Comparison of ENCODE assay signal across 24 mouse cellular contexts in genomic region chr9:65607120-65607519, GRCm38 (mm10). TPM values are rescaled to one million over a fixed set of nuclear protein-coding genes. Genes with fewer than 3 reads are reported as not detected.
DNase-seq lines count a peak whose midpoint lies in the region; ATAC-seq and TF ChIP-seq lines count a peak whose summit lies in the region.
"Had no signal": no experiment of that assay in that cellular context is flagged by ENCODE, and none has a peak within 500 bp of the region (broad histone marks: within the 10 kb centered on the region; RNA-seq: fewer than 3 reads in every experiment).

No protein-coding gene starts in this region.

- 0 out of 2 replicates have a peak overlapping the region, but pooled peaks have one; percentile 12 for H3K27ac ChIP-seq in heart, embryonic 11.5 days (ENCODE audit: low read depth, low read length)
- no peak overlapping the region for H3K27ac ChIP-seq in kidney, embryonic 16.5 days (ENCODE audit: low read length)
- H3K27ac ChIP-seq in intestine, embryonic 15.5 days, result peak overlapping the region; percentile 40; the same call in 1 of the 2 replicates
- H3K27ac ChIP-seq in stomach, postnatal 0 days (replicated peaks), result peak overlapping the region; percentile 67
- H3K27ac ChIP-seq: heart, adult 2 months; liver, embryonic 13.5 days; midbrain, embryonic 13.5 days had no signal

- ATAC-seq in heart, embryonic 11.5 days (replicated peaks; ENCODE audit: insufficient number of reproducible peaks, low FRiP score, low TSS enrichment), result no peak
- ATAC-seq in kidney, embryonic 16.5 days (ENCODE audit: low FRiP score, low TSS enrichment), result 0 out of 2 replicates have a peak, but pooled peaks have one; percentile 19
- ATAC-seq in intestine, embryonic 15.5 days, result no peak
- ATAC-seq in stomach, postnatal 0 days (ENCODE audit: low FRiP score, low TSS enrichment), result peak; percentile 18; the same call in 1 of the 2 replicates
- ATAC-seq: forebrain, postnatal 0 days; hindbrain, embryonic 16.5 days; midbrain, embryonic 13.5 days had no signal

- intact Hi-C loops in heart, postnatal 25 days (cut with DNase I), result loop anchor here (10.0 kb wide), 1 partner anchor 478 kb away; no protein-coding TSS in a partner anchor
- intact Hi-C loops in gastrocnemius, postnatal 36 days (cut with DNase I), result loop anchor here (2.0 to 5.0 kb wide), 2 partner anchors 54 to 220 kb away; partner anchors contain the start of gene Zfp609

- no peaks in the 10 kb centered on the region for H3K27me3 ChIP-seq in heart, embryonic 11.5 days (ENCODE audit: control insufficient read depth, insufficient read depth, low read length)
- no peaks in the 10 kb centered on the region for H3K27me3 ChIP-seq in kidney, embryonic 16.5 days (ENCODE audit: insufficient read depth, low read length)
- H3K27me3 ChIP-seq in intestine, embryonic 15.5 days (replicated peaks), result no peaks in the 10 kb centered on the region
- no peaks in the 10 kb centered on the region for H3K27me3 ChIP-seq in stomach, postnatal 0 days (ENCODE audit: control insufficient read depth, insufficient read depth, low read length)
- H3K27me3 ChIP-seq: midbrain, embryonic 13.5 days had no signal

- no peak overlapping the region for H3K4me3 ChIP-seq in heart, embryonic 11.5 days (ENCODE audit: low read depth, low read length)
- no peak overlapping the region for H3K4me3 ChIP-seq in kidney, embryonic 16.5 days (ENCODE audit: low read length)
- no peak overlapping the region for H3K4me3 ChIP-seq in intestine, embryonic 15.5 days (replicated peaks)
- H3K4me3 ChIP-seq in stomach, postnatal 0 days (ENCODE audit: low read depth, low read length), result no peak overlapping the region
- H3K4me3 ChIP-seq: heart, adult 2 months; liver, embryonic 13.5 days; megakaryocyte, embryonic 14.5 days; midbrain, embryonic 13.5 days had no signal

- H3K36me3 ChIP-seq in heart, embryonic 11.5 days (ENCODE audit: control insufficient read depth, insufficient read depth, low read length), result no peaks in the 10 kb centered on the region
- H3K36me3 ChIP-seq in kidney, embryonic 16.5 days (ENCODE audit: insufficient read depth, low read length), result no peaks in the 10 kb centered on the region
- no peaks in the 10 kb centered on the region for H3K36me3 ChIP-seq in intestine, embryonic 15.5 days
- no peaks in the 10 kb centered on the region for H3K36me3 ChIP-seq in stomach, postnatal 0 days (ENCODE audit: control insufficient read depth, insufficient read depth, low read length)
- H3K36me3 ChIP-seq: G1E; liver, embryonic 13.5 days; midbrain, embryonic 13.5 days had no signal

- DNase-seq in heart, postnatal 25 days (ENCODE audit: low spot score), result no peak
- DNase-seq in kidney, postnatal 25 days, result no peak
- no peak for DNase-seq in stomach, postnatal 0 days (ENCODE audit: low spot score)
- no peak for DNase-seq in layer of hippocampus, adult 9-11 months
- no peak for DNase-seq in gastrocnemius, postnatal 36 days
- DNase-seq: cerebellum, adult 11 months; cerebellum, postnatal 10 days; forebrain, postnatal 0 days; gastrocnemius, postnatal 14 days; heart, adult 2 months; kidney, adult 18-20 months; kidney, postnatal 14 days; liver, embryonic 13.5 days; lung, adult 2 months; lung, postnatal 36 days had no signal

- H3K9ac ChIP-seq in heart, embryonic 11.5 days (ENCODE audit: low read depth, low read length), result no peak overlapping the region
- H3K9ac ChIP-seq in kidney, embryonic 16.5 days (replicated peaks; ENCODE audit: low read length), result no peak overlapping the region; the same call in 1 of the 2 replicates
- H3K9ac ChIP-seq in intestine, embryonic 15.5 days, result no peak overlapping the region
- H3K9ac ChIP-seq in stomach, postnatal 0 days (ENCODE audit: low read length), result no peak overlapping the region
- H3K9ac ChIP-seq: forebrain, postnatal 0 days; liver, embryonic 13.5 days; midbrain, embryonic 13.5 days had no signal

- TF ChIP-seq CTCF in stomach, postnatal 0 days (IDR thresholded peaks at IDR 0.05; ENCODE audit: low read depth), result no peak

- no peak for TF ChIP-seq EP300 in stomach, postnatal 0 days (optimal IDR thresholded peaks at IDR 0.05)

- no peak overlapping the region for H3K4me2 ChIP-seq in heart, embryonic 11.5 days
- H3K4me2 ChIP-seq in kidney, embryonic 16.5 days (replicated peaks; ENCODE audit: low read depth, low read length), result no peak overlapping the region
- no peak overlapping the region for H3K4me2 ChIP-seq in intestine, embryonic 15.5 days (replicated peaks)
- H3K4me2 ChIP-seq in stomach, postnatal 0 days (replicated peaks; ENCODE audit: low read depth), result no peak overlapping the region
- H3K4me2 ChIP-seq: liver, embryonic 13.5 days; midbrain, embryonic 13.5 days had no signal

- 15% methylated on average over 2 of the region's 2 CpGs for WGBS in heart, embryonic 11.5 days (ENCODE audit: insufficient replicate concordance)
- 22% methylated on average over 2 of the region's 2 CpGs for WGBS in kidney, embryonic 16.5 days
- 41% methylated on average over 2 of the region's 2 CpGs for WGBS in intestine, embryonic 15.5 days
- 36% methylated on average over 2 of the region's 2 CpGs for WGBS in stomach, postnatal 0 days

- peaks cover 16% of the 10 kb centered on the region for H3K4me1 ChIP-seq in heart, embryonic 11.5 days (ENCODE audit: control insufficient read depth, insufficient read depth, low read length)
- H3K4me1 ChIP-seq in kidney, embryonic 16.5 days (ENCODE audit: insufficient read depth, low read length), result peaks cover 4% of the 10 kb centered on the region; the same call in 1 of the 2 replicates
- 0 out of 2 replicates have a peak, but pooled peaks cover 5% of the 10 kb centered on the region for H3K4me1 ChIP-seq in intestine, embryonic 15.5 days (replicated peaks)
- no peaks in the 10 kb centered on the region for H3K4me1 ChIP-seq in stomach, postnatal 0 days (replicated peaks; ENCODE audit: control insufficient read depth, insufficient read depth)

- no peaks in the 10 kb centered on the region for H3K9me3 ChIP-seq in heart, embryonic 11.5 days (replicated peaks; ENCODE audit: control insufficient read depth, low read length)
- H3K9me3 ChIP-seq in kidney, embryonic 16.5 days (ENCODE audit: low read length), result no peaks in the 10 kb centered on the region
- H3K9me3 ChIP-seq in intestine, embryonic 15.5 days, result no peaks in the 10 kb centered on the region
- no peaks in the 10 kb centered on the region for H3K9me3 ChIP-seq in stomach, postnatal 0 days (ENCODE audit: control insufficient read depth, low read length)
- H3K9me3 ChIP-seq: G1E; liver, embryonic 13.5 days; midbrain, embryonic 13.5 days had no signal

RNA-seq across cellular contexts. Expression of gene Pif1, which starts 20.2 kb away (rescaled TPM):
- 7.6 and 9.5 TPM in 2 replicates for polyA plus RNA-seq in heart, embryonic 11.5 days (2014; fragmentation: Nextera tagmentation; extraction: Ambion mirVana)
- total RNA-seq in heart, postnatal 25 days (2021), result not detected
- 15.5 and 16.9 TPM in 2 replicates for polyA plus RNA-seq in kidney, embryonic 16.5 days (2015; fragmentation: Nextera tagmentation; extraction: Ambion mirVana)
- polyA plus RNA-seq in intestine, embryonic 15.5 days (2015; fragmentation: Nextera tagmentation; extraction: Ambion mirVana), result 9.1 and 9.6 TPM in 2 replicates
- polyA plus RNA-seq in stomach, postnatal 0 days (2015; fragmentation: Nextera tagmentation; extraction: Ambion mirVana), result 2.1 and 2.4 TPM in 2 replicates
- total RNA-seq in gastrocnemius, postnatal 36 days (2021), result under 1 TPM in 1 of 2 experiments, not detected in 1; 0.92 TPM
- total RNA-seq: heart, adult 2 months; monocyte, adult 5-6 weeks; neutrophil, adult 5-6 weeks had no signal

RNA-seq across cellular contexts. Expression of gene Rbpms2, which starts 22.3 kb away (rescaled TPM):
- 154 and 160 TPM in 2 replicates for polyA plus RNA-seq in heart, embryonic 11.5 days (2014; fragmentation: Nextera tagmentation; extraction: Ambion mirVana)
- 10 to 100 TPM; 37.1 to 39.3 TPM for total RNA-seq in heart, postnatal 25 days (2021)
- 34.4 and 36.3 TPM in 2 replicates for polyA plus RNA-seq in kidney, embryonic 16.5 days (2015; fragmentation: Nextera tagmentation; extraction: Ambion mirVana)
- polyA plus RNA-seq in intestine, embryonic 15.5 days (2015; fragmentation: Nextera tagmentation; extraction: Ambion mirVana), result 18.9 and 19.6 TPM in 2 replicates
- 18.1 and 19.9 TPM in 2 replicates for polyA plus RNA-seq in stomach, postnatal 0 days (2015; fragmentation: Nextera tagmentation; extraction: Ambion mirVana)
- total RNA-seq in gastrocnemius, postnatal 36 days (2021), result 1 to 10 TPM; 1.7 to 1.9 TPM

RNA-seq across cellular contexts. Expression of gene Plekho2, which starts 27.3 kb away (rescaled TPM):
- polyA plus RNA-seq in heart, embryonic 11.5 days (2014; fragmentation: Nextera tagmentation; extraction: Ambion mirVana), result 10.6 and 11.9 TPM in 2 replicates
- total RNA-seq in heart, postnatal 25 days (2021), result 10 to 100 TPM; 12.9 to 13.2 TPM
- 18.7 and 19.4 TPM in 2 replicates for polyA plus RNA-seq in kidney, embryonic 16.5 days (2015; fragmentation: Nextera tagmentation; extraction: Ambion mirVana)
- 11.0 and 11.2 TPM in 2 replicates for polyA plus RNA-seq in intestine, embryonic 15.5 days (2015; fragmentation: Nextera tagmentation; extraction: Ambion mirVana)
- 9.6 and 10.6 TPM in 2 replicates for polyA plus RNA-seq in stomach, postnatal 0 days (2015; fragmentation: Nextera tagmentation; extraction: Ambion mirVana)
- 1 to 10 TPM; 5.2 to 5.9 TPM for total RNA-seq in gastrocnemius, postnatal 36 days (2021)

Comparison
In these comparisons a context has a peak if more than half of its experiments do, and no peak if none do; other contexts are left out.
1. ATAC-seq: peak in kidney, embryonic 16.5 days (single experiment) and stomach, postnatal 0 days (single experiment); none in heart, embryonic 11.5 days (single experiment) and intestine, embryonic 15.5 days (single experiment).